Mouse (Mus musculus): ENCODE measurements around the gene Rpgrip1. TPM values are rescaled to one million over a fixed set of nuclear protein-coding genes. Genes with fewer than 3 reads are reported as not detected.
"Not testable (repeated sequence)": the region's sequence is repeated elsewhere in the genome, so short reads cannot be mapped to it uniquely, and the experiment has no call there.

The Rpgrip1 gene
- 1.8 and 3.7 TPM in 2 replicates for polyA plus RNA-seq (2011; ENCODE audit: insufficient read length, low read depth, missing spikeins)

DNA sequence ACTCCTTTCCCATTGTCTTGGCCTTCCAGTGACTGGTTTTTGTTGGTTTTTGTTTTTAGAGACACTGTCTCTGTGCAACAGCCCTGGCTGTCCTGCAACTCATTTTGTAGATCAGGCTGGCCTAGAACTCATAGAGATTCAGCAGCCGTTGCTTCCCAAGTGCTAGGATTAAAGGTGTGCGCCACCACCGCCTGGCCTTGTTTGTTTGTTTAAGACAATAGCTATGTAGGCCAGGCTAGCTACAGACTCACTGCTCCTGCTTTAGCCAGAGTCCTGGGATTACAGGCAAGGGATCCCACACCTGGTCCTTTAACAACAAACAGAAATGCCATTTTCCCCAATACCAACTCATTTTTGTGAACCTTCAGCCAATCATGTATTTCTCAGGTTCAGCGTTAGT is at the start of gene Rpgrip1:
Gene Rpgrip1, plus strand, starts transcription at position 359 of the 400 bp plus-strand sequence.
- H3K4me1 ChIP-seq (ENCODE audit: control insufficient read depth, insufficient read depth, low read length), result 0 out of 2 replicates have a peak, but pooled peaks cover 5% of the 10 kb centered on the region
- no peak within 1 kb of the TSS for H3K27ac ChIP-seq (ENCODE audit: insufficient read depth, low read length)
- H3K4me3 ChIP-seq (ENCODE audit: insufficient read depth, low read length), result no peak within 1 kb of the TSS
- TF ChIP-seq CTCF (IDR thresholded peaks at IDR 0.05; ENCODE audit: borderline replicate concordance, insufficient read depth, low read length) (no peak), POLR2A (IDR thresholded peaks at IDR 0.05; ENCODE audit: low read depth, low read length) (no peak)

DNA sequence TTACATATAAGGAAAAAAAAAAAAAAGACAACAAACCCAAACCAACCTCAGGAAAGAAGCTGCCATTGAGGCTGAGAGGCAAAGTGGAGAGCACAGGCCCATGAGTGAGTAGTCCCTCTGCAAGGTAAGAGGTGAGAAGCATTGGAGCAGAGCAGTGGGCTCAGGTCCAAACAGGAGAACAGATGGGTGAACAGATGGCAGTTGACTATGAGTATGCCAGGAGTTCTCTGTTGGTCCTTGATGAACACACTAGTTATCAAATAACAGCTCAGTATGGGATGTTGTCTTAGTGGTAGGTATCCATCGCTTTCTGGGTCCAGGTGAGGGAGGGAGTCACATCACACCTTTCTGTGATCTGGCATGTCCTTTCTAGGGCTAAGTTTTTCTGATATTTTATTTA is 49.7 kb upstream of the Rpgrip1 start:
- TF ChIP-seq POLR2A (IDR thresholded peaks at IDR 0.05; ENCODE audit: low read depth, low read length), result no peak
- TF ChIP-seq CTCF (IDR thresholded peaks at IDR 0.05; ENCODE audit: borderline replicate concordance, insufficient read depth, low read length), result no peak
- no peak overlapping the region for H3K27ac ChIP-seq (ENCODE audit: insufficient read depth, low read length)
- no peak overlapping the region for H3K4me3 ChIP-seq (ENCODE audit: insufficient read depth, low read length)
- H3K4me1 ChIP-seq (ENCODE audit: control insufficient read depth, insufficient read depth, low read length), result no peaks in the 10 kb centered on the region

DNA sequence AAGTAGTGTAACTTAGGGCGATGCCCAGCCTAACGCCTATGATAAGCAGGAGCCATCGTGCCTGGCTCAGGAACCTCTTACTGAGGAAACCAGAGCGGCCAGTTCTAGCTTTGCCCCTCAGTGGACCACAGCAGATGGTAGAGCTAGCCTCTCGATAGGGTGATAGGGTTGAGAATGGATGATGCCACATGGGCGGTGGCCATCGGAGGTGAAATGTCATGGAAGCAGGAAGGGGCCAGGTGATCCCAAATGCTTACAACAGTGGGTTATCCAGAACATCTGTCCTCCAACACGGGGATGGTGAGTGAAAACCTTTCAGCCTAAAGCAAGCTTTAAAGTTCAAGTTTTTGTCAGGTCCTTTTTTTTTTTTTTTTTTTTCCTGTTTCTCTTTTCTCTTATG is 48.7 kb upstream of the Rpgrip1 start:
- Histone ChIP-seq H3K4me1 (ENCODE audit: control insufficient read depth, insufficient read depth, low read length) (no peaks in the 10 kb centered on the region), H3K27ac (ENCODE audit: insufficient read depth, low read length) (no peak overlapping the region), H3K4me3 (ENCODE audit: insufficient read depth, low read length) (no peak overlapping the region)
- TF ChIP-seq CTCF (IDR thresholded peaks at IDR 0.05; ENCODE audit: borderline replicate concordance, insufficient read depth, low read length) (no peak), POLR2A (IDR thresholded peaks at IDR 0.05; ENCODE audit: low read depth, low read length) (no peak)

DNA sequence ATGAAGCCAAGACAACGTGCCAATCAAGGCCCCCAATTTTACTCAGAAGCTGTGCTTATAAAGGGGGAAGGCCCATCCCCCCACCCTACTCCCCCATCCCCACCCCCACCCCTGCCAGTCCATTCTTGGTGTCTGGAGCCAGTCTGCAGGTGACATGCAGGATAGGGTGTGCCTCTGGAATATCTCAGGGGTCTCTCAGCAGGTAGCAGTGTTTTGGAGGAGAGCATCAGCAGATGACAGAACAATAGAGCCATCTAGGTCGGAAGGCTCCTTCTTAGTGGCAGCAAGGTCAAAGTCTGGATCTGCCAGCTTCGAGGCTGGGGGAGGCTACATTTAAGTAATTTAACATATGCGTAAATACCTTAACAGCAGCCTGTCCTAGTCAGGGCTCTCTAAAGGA is 44.4 kb upstream of the Rpgrip1 start:
- no peak overlapping the region for H3K4me3 ChIP-seq (ENCODE audit: insufficient read depth, low read length)
- H3K4me1 ChIP-seq (ENCODE audit: control insufficient read depth, insufficient read depth, low read length), result no peaks in the 10 kb centered on the region
- H3K27ac ChIP-seq (ENCODE audit: insufficient read depth, low read length), result no peak overlapping the region
- TF ChIP-seq POLR2A (IDR thresholded peaks at IDR 0.05; ENCODE audit: low read depth, low read length), result no peak
- TF ChIP-seq CTCF (IDR thresholded peaks at IDR 0.05; ENCODE audit: borderline replicate concordance, insufficient read depth, low read length), result no peak

DNA sequence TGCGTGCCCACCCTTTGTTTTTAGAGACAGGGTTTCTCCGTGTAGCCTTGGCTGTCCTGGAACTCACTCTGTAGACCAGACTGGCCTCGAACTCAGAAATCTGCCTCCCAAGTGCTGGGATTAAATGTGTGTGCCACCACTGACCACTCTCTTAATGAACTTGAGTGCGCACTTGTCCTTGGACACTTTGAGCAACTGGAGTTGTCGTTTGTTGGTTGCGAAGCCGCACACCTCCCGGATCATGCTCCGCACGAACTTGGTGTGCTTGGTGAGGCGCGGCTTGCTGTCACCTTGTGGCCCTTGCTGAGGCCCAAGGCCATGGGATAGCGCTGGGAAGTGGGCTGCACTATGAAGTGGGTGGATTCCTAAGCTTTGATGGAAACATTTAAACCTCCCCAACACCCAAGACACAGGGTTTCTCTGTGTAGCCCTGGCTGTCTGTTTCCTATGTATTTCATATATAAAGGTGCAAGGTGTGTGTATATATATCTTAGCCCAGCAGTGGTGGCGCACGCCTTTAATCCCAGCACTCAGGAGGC is 38.8 kb upstream of the Rpgrip1 start:
- H3K4me3 ChIP-seq (ENCODE audit: insufficient read depth, low read length), result no peak overlapping the region
- H3K27ac ChIP-seq (ENCODE audit: insufficient read depth, low read length), result no peak overlapping the region
- TF ChIP-seq POLR2A (IDR thresholded peaks at IDR 0.05; ENCODE audit: low read depth, low read length), result no peak
- TF ChIP-seq CTCF (IDR thresholded peaks at IDR 0.05; ENCODE audit: borderline replicate concordance, insufficient read depth, low read length), result no peak
- H3K4me1 ChIP-seq (ENCODE audit: control insufficient read depth, insufficient read depth, low read length), result no peaks in the 10 kb centered on the region

DNA sequence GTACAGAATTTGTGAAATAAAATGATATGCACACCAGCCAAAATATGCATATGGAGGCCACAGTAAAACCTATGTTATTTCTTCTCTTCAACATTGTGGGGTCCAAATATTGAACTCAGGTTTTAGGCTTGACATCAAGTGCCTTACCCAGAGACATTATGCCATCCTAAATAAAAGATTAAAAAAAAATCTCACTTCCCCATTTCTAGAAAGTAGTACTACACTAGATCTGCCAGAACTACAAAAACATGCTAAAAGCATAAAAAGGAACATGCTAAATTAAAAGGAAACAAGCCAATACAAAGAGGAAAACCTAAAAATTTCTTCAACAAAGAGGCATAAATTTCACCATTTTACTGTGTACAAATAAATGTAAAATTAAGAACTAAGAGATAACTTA is 27.4 kb upstream of the Rpgrip1 start:
- H3K27ac ChIP-seq (ENCODE audit: insufficient read depth, low read length), result no peak overlapping the region

DNA sequence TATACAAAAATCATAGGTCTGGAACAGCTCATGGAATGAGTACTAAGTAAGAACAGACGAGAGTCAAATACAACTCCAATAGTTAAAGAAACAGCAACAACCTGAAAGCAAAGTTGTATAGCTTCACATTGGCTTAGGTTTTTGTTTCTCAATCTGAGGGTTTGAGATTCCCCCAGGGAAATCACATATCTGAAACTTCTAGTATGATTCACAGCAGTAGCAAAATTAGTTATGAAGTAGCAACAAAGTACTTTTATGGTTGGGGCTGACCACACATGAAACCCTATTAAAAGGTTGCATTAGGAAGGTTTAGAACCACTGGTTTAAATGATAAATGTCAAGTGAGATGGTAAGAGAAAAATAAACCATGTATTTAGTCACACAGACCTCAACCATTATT is 16.0 kb upstream of the Rpgrip1 start:
- H3K4me3 ChIP-seq (ENCODE audit: insufficient read depth, low read length), result no peak overlapping the region
- 0 out of 2 replicates have a peak, but pooled peaks cover under 1% of the 10 kb centered on the region for H3K4me1 ChIP-seq (ENCODE audit: control insufficient read depth, insufficient read depth, low read length)
- TF ChIP-seq POLR2A (IDR thresholded peaks at IDR 0.05; ENCODE audit: low read depth, low read length) (no peak), CTCF (IDR thresholded peaks at IDR 0.05; ENCODE audit: borderline replicate concordance, insufficient read depth, low read length) (no peak)
- no peak overlapping the region for H3K27ac ChIP-seq (ENCODE audit: insufficient read depth, low read length)

More for the DNA sequence above, 27.4 kb upstream of the Rpgrip1 start:
- Histone ChIP-seq H3K4me3 (ENCODE audit: insufficient read depth, low read length) (no peak overlapping the region), H3K4me1 (ENCODE audit: control insufficient read depth, insufficient read depth, low read length) (no peaks in the 10 kb centered on the region)
- TF ChIP-seq CTCF (IDR thresholded peaks at IDR 0.05; ENCODE audit: borderline replicate concordance, insufficient read depth, low read length) (no peak), POLR2A (IDR thresholded peaks at IDR 0.05; ENCODE audit: low read depth, low read length) (no peak)

DNA sequence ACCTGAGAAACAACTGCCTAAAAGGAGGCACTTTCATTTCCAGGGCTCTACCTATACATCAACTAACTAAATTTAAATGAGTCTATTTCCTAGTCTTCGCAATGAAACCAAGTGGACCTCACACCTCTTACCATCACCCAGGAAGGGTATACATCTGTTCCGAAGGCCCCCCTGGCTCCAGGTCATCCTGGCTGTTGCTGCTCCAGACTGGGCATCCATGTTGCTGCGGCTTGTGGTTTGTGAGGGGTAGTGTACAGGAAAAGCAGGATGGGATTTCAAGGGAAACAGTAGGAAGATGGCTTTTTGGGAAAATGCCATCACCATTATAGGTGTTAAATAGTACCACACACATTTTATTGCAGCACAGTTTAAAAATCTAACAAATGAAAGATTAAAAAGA is 13.3 kb upstream of the Rpgrip1 start:
- H3K4me3 ChIP-seq (ENCODE audit: insufficient read depth, low read length); H3K4me1 ChIP-seq (ENCODE audit: control insufficient read depth, insufficient read depth, low read length); H3K27ac ChIP-seq (ENCODE audit: insufficient read depth, low read length): not testable (repeated sequence)

DNA sequence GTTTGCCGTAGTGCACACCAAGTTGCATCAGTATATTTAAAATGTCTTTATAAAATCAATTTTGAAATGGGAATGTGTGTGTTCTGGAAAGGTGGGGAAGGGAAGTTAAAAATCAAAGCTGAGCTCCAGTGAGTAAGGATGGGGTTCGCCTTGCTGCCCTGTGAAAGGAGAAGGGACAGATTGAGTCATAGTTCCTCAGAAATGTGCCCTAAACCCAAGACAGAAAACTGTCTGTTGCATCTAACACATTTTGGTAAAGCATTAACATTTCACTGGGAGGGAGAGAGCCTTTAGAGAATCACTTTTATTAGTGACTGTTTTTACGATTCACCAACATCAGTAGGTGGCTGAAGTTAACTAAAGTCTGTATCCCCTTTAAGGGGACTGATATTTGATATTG is 12.1 kb upstream of the Rpgrip1 start:
- not testable (repeated sequence) for H3K4me3 ChIP-seq (ENCODE audit: insufficient read depth, low read length); H3K4me1 ChIP-seq (ENCODE audit: control insufficient read depth, insufficient read depth, low read length); H3K27ac ChIP-seq (ENCODE audit: insufficient read depth, low read length)

DNA sequence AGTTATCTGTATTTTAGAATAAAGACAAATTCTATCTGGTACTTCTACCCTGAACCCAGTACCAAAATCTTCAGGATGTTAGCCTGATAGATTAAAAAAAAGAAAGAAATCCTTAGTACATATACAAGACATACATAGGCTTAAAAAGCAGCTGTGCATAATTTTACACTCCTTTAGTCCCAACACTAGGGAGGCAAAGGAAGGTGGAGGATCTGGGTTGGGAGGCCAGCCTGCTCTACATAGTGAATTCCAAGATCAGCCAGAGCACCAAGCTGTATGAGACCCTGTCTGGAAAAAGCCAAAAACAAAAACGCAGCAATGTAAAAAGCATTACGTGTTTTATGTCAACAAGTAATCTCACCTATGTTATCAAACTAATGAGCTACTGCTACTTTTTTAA is 10.9 kb upstream of the Rpgrip1 start:
- TF ChIP-seq CTCF (IDR thresholded peaks at IDR 0.05; ENCODE audit: borderline replicate concordance, insufficient read depth, low read length) (no peak), POLR2A (IDR thresholded peaks at IDR 0.05; ENCODE audit: low read depth, low read length) (no peak)
- H3K4me1 ChIP-seq (ENCODE audit: control insufficient read depth, insufficient read depth, low read length), result 0 out of 2 replicates have a peak, but pooled peaks cover 2% of the 10 kb centered on the region
- H3K27ac ChIP-seq (ENCODE audit: insufficient read depth, low read length), result no peak overlapping the region
- no peak overlapping the region for H3K4me3 ChIP-seq (ENCODE audit: insufficient read depth, low read length)

All from embryonic fibroblast, embryonic 13.5 days (primary cell).